Mouse (Mus musculus) gastrocnemius, postnatal 4 days (tissue): ENCODE measurements around the gene Olfr970. TPM values are rescaled to one million over a fixed set of nuclear protein-coding genes. Genes with fewer than 3 reads are reported as not detected.
"Not testable (repeated sequence)": the region's sequence is repeated elsewhere in the genome, so short reads cannot be mapped to it uniquely, and the experiment has no call there.

Experiments
- DNase-seq, 2 experiments: peaks; one replicate each; pipeline ENCODE4 v3.0.0; 2021 to 2022; ENCODE audit warnings: low spot score in 2 of 2, mixed read lengths in 2 of 2
- long read RNA-seq, 2 experiments: library from polyadenylated mRNA; stranded (forward); transcript quantifications; one replicate each; pipeline ENCODE4 v2.0.0; 2021
- total RNA-seq, 2 experiments: library from RNA; stranded (reverse); gene quantifications; 2 replicates each; pipeline ENCODE4 v1.2.3; 2021

Olfr970 gene
- total RNA-seq, result not detected
- long read RNA-seq, experiment 1, result 0 reads
- long read RNA-seq, experiment 2, result 0 reads

DNA sequence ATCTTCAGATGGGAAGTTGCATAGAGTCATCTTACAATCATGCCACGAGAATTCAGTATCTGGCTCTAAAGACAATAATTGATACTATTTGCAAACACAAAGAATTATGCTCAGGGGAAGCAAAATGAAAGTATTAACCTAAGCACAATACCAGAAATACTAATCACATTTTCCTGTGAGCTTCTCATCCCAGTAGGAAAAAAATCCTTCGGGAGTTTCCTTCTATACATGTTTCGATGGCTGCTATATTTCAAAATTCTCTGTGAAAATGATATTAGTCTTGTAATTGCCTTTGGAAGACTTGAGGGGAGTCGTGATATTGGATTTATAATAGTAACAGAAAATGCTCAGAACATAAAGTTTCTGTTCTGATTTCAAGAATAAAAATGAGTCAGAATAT is at the start of gene Olfr970:
Gene Olfr970, plus strand, starts transcription at position 301 of the 400 bp plus-strand sequence.
- no peak for DNase-seq

DNA sequence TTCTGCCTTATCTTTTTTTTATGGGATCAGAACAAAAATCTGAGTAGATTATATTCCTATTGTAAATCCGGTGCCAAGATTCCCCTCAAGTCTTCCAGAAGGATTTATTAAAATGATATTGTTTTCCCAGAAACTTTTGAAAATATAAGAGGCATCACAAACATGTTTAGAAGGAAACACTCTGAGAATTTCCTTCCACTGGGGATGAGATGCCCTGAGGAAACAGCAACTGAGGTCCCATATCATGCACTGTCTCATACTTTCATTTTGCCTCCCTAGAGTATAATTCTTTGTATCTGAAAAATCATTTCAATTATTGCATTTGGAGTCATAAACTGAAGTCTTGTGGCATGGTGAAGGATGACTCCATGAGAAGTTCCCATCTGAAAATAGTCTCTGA is 25.5 kb upstream of the Olfr970 start, which contains the start of gene Olfr968:
Gene Olfr968, minus strand, starts transcription at position 101 of the 400 bp plus-strand sequence.
- no peak for DNase-seq

DNA sequence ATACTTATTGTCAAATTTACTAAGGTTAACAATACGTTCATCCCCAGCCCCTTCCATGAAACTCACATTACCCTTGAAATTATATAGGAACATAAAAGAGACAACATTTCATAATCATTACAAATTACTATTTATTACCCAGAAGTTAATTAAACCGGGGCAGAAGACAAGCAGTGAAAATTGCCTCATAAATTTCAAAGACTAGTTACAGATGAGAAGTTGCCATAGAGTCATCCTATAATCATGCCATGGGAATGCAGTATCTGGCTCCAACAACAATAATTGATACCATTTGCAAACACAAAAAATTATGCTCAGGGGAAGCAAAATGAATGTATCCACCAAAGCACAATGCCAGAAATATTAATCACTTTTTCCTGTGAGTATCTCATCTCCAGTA is 18.1 kb upstream of the Olfr970 start, which contains the start of gene Olfr969:
Gene Olfr969, plus strand, starts transcription at position 388 of the 400 bp plus-strand sequence.
- DNase-seq, result no peak

DNA sequence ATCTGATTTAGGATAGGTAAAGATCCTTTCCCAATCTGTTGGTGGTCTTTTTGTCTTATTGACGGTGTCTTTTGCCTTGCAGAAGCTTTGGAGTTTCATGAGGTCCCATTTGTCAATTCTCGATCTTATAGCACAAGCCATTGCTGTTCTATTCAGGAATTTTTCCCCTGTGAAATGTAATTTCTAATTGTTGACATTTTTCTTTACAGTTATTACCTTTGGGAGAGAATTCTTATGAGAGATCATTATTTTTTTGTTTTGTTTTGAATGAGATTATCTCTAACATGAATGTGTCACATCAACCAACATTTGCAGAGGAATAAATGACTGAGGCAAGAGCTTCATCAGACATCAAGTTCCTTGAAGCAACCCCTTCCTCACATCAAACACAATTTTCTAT is 27.9 kb downstream of the Olfr970 start, which contains the start of gene Olfr971:
Gene Olfr971, plus strand, starts transcription at position 301 of the 400 bp plus-strand sequence.
- not testable (repeated sequence) for DNase-seq

DNA sequence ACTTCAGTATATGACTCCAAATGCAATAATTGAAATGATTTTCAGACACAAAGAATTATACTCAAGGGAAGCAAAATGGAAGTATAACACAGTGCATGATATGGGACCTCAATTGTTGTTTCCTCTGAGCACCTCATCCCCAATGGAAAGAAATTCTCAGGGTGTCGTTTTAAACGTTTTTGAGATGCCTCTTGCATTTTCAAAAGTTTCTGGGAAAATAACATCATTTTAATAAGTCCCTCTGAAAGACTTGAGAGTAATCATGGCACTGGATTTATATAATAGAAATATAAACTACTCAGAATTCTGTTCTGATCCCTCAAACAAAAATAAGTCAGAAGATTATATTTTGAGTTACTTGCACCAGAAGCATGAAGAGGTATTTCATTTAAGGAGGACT is 57.5 kb downstream of the Olfr970 start, which contains the start of gene Olfr972:
Gene Olfr972, plus strand, starts transcription at position 301 of the 400 bp plus-strand sequence.
- no peak for DNase-seq

Other genes starting within 250 kb of the Olfr970 start
- gene Olfr959, start 233.3 kb upstream of the Olfr970 start, total RNA-seq, result not detected
- 100 to 1,000 TPM; 370 to 452 TPM for gene AW551984, start 204.5 kb upstream of the Olfr970 start, total RNA-seq
- gene Olfr148, start 198.2 kb upstream of the Olfr970 start, total RNA-seq, result not detected
- not detected for gene Olfr960, start 187.5 kb upstream of the Olfr970 start, total RNA-seq
- gene Olfr961, start 163.8 kb upstream of the Olfr970 start, total RNA-seq, result not detected
- gene Olfr963, start 141.7 kb upstream of the Olfr970 start, total RNA-seq, result not detected
- not detected for gene Olfr149, start 101.7 kb upstream of the Olfr970 start, total RNA-seq
- not detected for gene Olfr965, start 97.5 kb upstream of the Olfr970 start, total RNA-seq
- gene Olfr150, start 77.9 kb upstream of the Olfr970 start, total RNA-seq, result not detected
- not detected for gene Olfr967, start 62.6 kb upstream of the Olfr970 start, total RNA-seq
- not detected for gene Olfr968, start 25.6 kb upstream of the Olfr970 start, total RNA-seq
- gene Olfr969, start 17.9 kb upstream of the Olfr970 start, total RNA-seq, result not detected
- not detected for gene Olfr971, start 28.0 kb downstream of the Olfr970 start, total RNA-seq
- not detected for gene Olfr972, start 57.6 kb downstream of the Olfr970 start, total RNA-seq
- not detected for gene Olfr229, start 98.5 kb downstream of the Olfr970 start, total RNA-seq
- not detected for gene Olfr974, start 128.6 kb downstream of the Olfr970 start, total RNA-seq
- gene Olfr975, start 143.2 kb downstream of the Olfr970 start, total RNA-seq, result not detected
- not detected for gene Olfr976, start 152.3 kb downstream of the Olfr970 start, total RNA-seq
- not detected for gene Olfr978, start 183.3 kb downstream of the Olfr970 start, total RNA-seq
- gene Olfr979, start 194.6 kb downstream of the Olfr970 start, total RNA-seq, result not detected
- gene Olfr980, start 200.7 kb downstream of the Olfr970 start, total RNA-seq, result not detected
- gene Olfr981, start 212.6 kb downstream of the Olfr970 start, total RNA-seq, result not detected